10 mouse cellular contexts compared by ENCODE assay signal in the genomic region with DNA sequence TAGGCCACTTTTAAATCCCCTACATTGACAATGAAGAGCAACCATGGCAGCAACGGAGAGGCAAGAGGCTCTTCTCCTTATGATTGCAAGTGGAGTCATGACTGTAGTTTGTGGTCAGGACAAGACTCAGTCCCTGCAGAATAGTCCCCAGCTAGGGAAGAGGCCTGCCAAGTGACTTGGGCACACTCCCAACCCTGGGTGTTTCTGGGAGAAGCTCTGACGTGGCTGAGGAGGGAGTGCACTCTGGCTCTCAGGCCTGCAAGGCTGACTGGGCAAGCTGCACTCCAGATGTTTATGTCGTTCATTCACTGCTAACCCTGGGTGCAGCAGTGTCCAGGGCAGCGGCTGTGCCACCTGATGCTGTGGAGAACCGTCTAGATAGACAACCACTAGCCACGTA. TPM values are rescaled to one million over a fixed set of nuclear protein-coding genes. Genes with fewer than 3 reads are reported as not detected.
DNase-seq lines count a peak whose midpoint lies in the region; ATAC-seq and TF ChIP-seq lines count a peak whose summit lies in the region.
"Had no signal": no experiment of that assay in that cellular context is flagged by ENCODE, and none has a peak within 500 bp of the region (broad histone marks: within the 10 kb centered on the region; RNA-seq: fewer than 3 reads in every experiment).

No protein-coding gene starts in this region.

- DNase-seq in lung, adult 18-20 months: peak; percentile 56 to 74
- DNase-seq in lung, adult 2 months: no peak
- peak; percentile 86 to 88 for DNase-seq in heart, postnatal 14 days
- peak; percentile 21 to 67 for DNase-seq in urinary bladder, postnatal 4 days (ENCODE audit: low spot score in 2 of 2)
- no peak for DNase-seq in midbrain, postnatal 0 days (ENCODE audit: low spot score)
- DNase-seq: liver, embryonic 13.5 days had no signal

- no peaks in the 10 kb centered on the region for H3K9me3 ChIP-seq in midbrain, postnatal 0 days (ENCODE audit: low read length)
- H3K9me3 ChIP-seq in forebrain, embryonic 12.5 days: no peaks in the 10 kb centered on the region
- H3K9me3 ChIP-seq: liver, embryonic 13.5 days; stomach, embryonic 15.5 days had no signal

- no peaks in the 10 kb centered on the region for H3K27me3 ChIP-seq in midbrain, postnatal 0 days (ENCODE audit: insufficient read depth, low read length)
- no peaks in the 10 kb centered on the region for H3K27me3 ChIP-seq in forebrain, embryonic 12.5 days
- H3K27me3 ChIP-seq: liver, embryonic 13.5 days; stomach, embryonic 15.5 days had no signal

- no peaks in the 10 kb centered on the region for H3K36me3 ChIP-seq in midbrain, postnatal 0 days (ENCODE audit: insufficient read depth, low read length)
- no peaks in the 10 kb centered on the region for H3K36me3 ChIP-seq in forebrain, embryonic 12.5 days (replicated peaks)
- H3K36me3 ChIP-seq: liver, embryonic 13.5 days; stomach, embryonic 15.5 days had no signal

- no peak overlapping the region for H3K27ac ChIP-seq in midbrain, postnatal 0 days (ENCODE audit: low read depth, low read length)
- no peak overlapping the region for H3K27ac ChIP-seq in forebrain, embryonic 12.5 days
- H3K27ac ChIP-seq: liver, embryonic 13.5 days; stomach, embryonic 15.5 days had no signal

- no peaks in the 10 kb centered on the region; the same call in 1 of the 2 replicates for H3K4me1 ChIP-seq in lung, adult 2 months (ENCODE audit: control insufficient read depth, insufficient read depth, low read length)
- no peaks in the 10 kb centered on the region for H3K4me1 ChIP-seq in midbrain, postnatal 0 days (ENCODE audit: insufficient read depth, low read length)
- H3K4me1 ChIP-seq in forebrain, embryonic 12.5 days: no peaks in the 10 kb centered on the region
- H3K4me1 ChIP-seq: stomach, embryonic 15.5 days had no signal

- 47% methylated on average over 6 of the region's 6 CpGs for WGBS in lung, adult 2 months
- WGBS in midbrain, postnatal 0 days: 79% methylated on average over 6 of the region's 6 CpGs
- 77% methylated on average over 6 of the region's 6 CpGs for WGBS in forebrain, embryonic 12.5 days

- intact Hi-C loops in heart, postnatal 14 days (cut with DNase I): loop anchor here (5.0 kb wide), 2 partner anchors 42 to 297 kb away; no protein-coding TSS in a partner anchor

- no peak overlapping the region for H3K4me2 ChIP-seq in midbrain, postnatal 0 days (ENCODE audit: low read depth, low read length, poor library complexity, severe bottlenecking)
- no peak overlapping the region for H3K4me2 ChIP-seq in forebrain, embryonic 12.5 days
- H3K4me2 ChIP-seq: liver, embryonic 13.5 days; stomach, embryonic 15.5 days had no signal

- no peak for TF ChIP-seq CTCF in lung, adult 2 months (IDR thresholded peaks at IDR 0.05; ENCODE audit: insufficient read depth, low read length)
- no peak for TF ChIP-seq CTCF in midbrain, postnatal 0 days (IDR thresholded peaks at IDR 0.05)

- H3K9ac ChIP-seq in midbrain, postnatal 0 days (replicated peaks; ENCODE audit: low read length, poor library complexity, severe bottlenecking): no peak overlapping the region
- H3K9ac ChIP-seq in forebrain, embryonic 12.5 days: no peak overlapping the region
- H3K9ac ChIP-seq: liver, embryonic 13.5 days; stomach, embryonic 15.5 days had no signal

- TF ChIP-seq POLR2A in lung, adult 2 months (IDR thresholded peaks at IDR 0.05; ENCODE audit: borderline replicate concordance, extremely low read depth, low read depth, low read length): no peak

- no peak overlapping the region for H3K4me3 ChIP-seq in lung, adult 2 months (replicated peaks; ENCODE audit: extremely low read depth, low read depth, low read length)
- no peak overlapping the region for H3K4me3 ChIP-seq in midbrain, postnatal 0 days (ENCODE audit: low read depth, low read length)
- no peak overlapping the region for H3K4me3 ChIP-seq in forebrain, embryonic 12.5 days (replicated peaks)
- H3K4me3 ChIP-seq: liver, embryonic 13.5 days; stomach, embryonic 15.5 days had no signal

- ATAC-seq in erythroid progenitor cell, adult 5-6 weeks (replicated peaks; ENCODE audit: low FRiP score, poor library complexity, severe bottlenecking): peak; percentile 42; the same call in 1 of the 2 replicates
- no peak for ATAC-seq in midbrain, postnatal 0 days (ENCODE audit: low FRiP score)
- no peak for ATAC-seq in forebrain, embryonic 12.5 days (ENCODE audit: low FRiP score)
- ATAC-seq: forebrain, embryonic 16.5 days had no signal

RNA-seq across cellular contexts. Expression of a gene that starts 15.2 kb away (rescaled TPM):
- polyA plus RNA-seq in lung, adult 2 months (2012; rRNA removed): 13.6 and 14.5 TPM in 2 replicates
- 1.1 TPM in 1 of 2 replicates, not detected in the other for total RNA-seq in erythroid progenitor cell, adult 5-6 weeks (2015; ENCODE audit: low replicate concordance)
- 0.13 TPM in 1 of 2 replicates, not detected in the other for total RNA-seq in erythroid progenitor cell, adult 5-6 weeks (2017; ENCODE audit: low replicate concordance)
- total RNA-seq in heart, postnatal 14 days (2021): 10 to 100 TPM; 19.7 to 21.2 TPM
- 1.9 TPM in 2 replicates for total RNA-seq in midbrain, postnatal 0 days (2014; rRNA removed)
- 0.30 and 0.42 TPM in 2 replicates for polyA plus RNA-seq in midbrain, postnatal 0 days (2015; fragmentation: Nextera tagmentation; extraction: Ambion mirVana)
- 0.45 and 0.46 TPM in 2 replicates for polyA plus RNA-seq in forebrain, embryonic 12.5 days (2016; fragmentation: Nextera tagmentation; extraction: Ambion mirVana)

Comparison
In these comparisons a context has a peak if more than half of its experiments do, and no peak if none do; other contexts are left out.
1. DNase-seq: peak in lung, adult 18-20 months (2 of 2), heart, postnatal 14 days (2 of 2) and urinary bladder, postnatal 4 days (2 of 2); none in lung, adult 2 months (single experiment) and midbrain, postnatal 0 days (single experiment).